Mouse (Mus musculus) heart, adult 2 months (tissue): ENCODE measurements at regions not wholly inside any gene's neighbourhood (a gene's known extent, or its start where the extent isn't known, plus 50 kb on each side); places are given as distances from the start of the nearest gene placed in this dataset.

Source experiments
- DNase-seq, 2 experiments: peaks; one replicate each; pipeline ENCODE4 v3.0.0; 2021
- H3K27ac ChIP-seq: fragments of 200-600 bp; 2 replicates; pipeline ENCODE4 v1.8.1; 2022
- H3K27me3 ChIP-seq: fragments of 200-500 bp; 2 replicates; pipeline ENCODE4 v1.6.1; 2012; ENCODE audit warnings: mild to moderate bottlenecking, low read length, inconsistent platforms, mixed read lengths; ENCODE audit not compliant: control insufficient read depth, insufficient read depth
- H3K36me3 ChIP-seq: fragments of 200-500 bp; 2 replicates; pipeline ENCODE4 v1.6.1; 2012; ENCODE audit warnings: low read length, inconsistent platforms; ENCODE audit not compliant: control insufficient read depth, insufficient read depth
- H3K4me1 ChIP-seq: fragments of 200-500 bp; 2 replicates; pipeline ENCODE4 v1.6.1; 2011; ENCODE audit warnings: low read length; ENCODE audit not compliant: control insufficient read depth, insufficient read depth
- H3K4me3 ChIP-seq: fragments of 200-600 bp; 2 replicates; pipeline ENCODE4 v1.8.1; 2022
- H3K79me2 ChIP-seq: fragments of 200-500 bp; replicated peaks from 2 replicates; pipeline ENCODE4 v1.6.1; 2012; ENCODE audit warnings: mild to moderate bottlenecking, inconsistent platforms, low read length, moderate library complexity, mixed read lengths; ENCODE audit not compliant: control insufficient read depth, insufficient read depth
- H3K9ac ChIP-seq: fragments of 200-500 bp; 2 replicates; pipeline ENCODE4 v1.6.1; 2012; ENCODE audit warnings: low read depth, mild to moderate bottlenecking, control low read depth, inconsistent platforms, low read length, mixed read lengths
- CTCF ChIP-seq: fragments of 200-600 bp; IDR thresholded peaks from 2 replicates; pipeline ENCODE4 v1.8.1; 2022; ENCODE audit warnings: antibody characterized with exemption, mild to moderate bottlenecking, moderate library complexity
- EP300 ChIP-seq: fragments of 200-500 bp; IDR thresholded peaks from 2 replicates; pipeline ENCODE4 v1.6.1; 2011; ENCODE audit warnings: low read depth, low read length, control low read depth; ENCODE audit not compliant: insufficient read depth
- POLR2A ChIP-seq: fragments of 200-500 bp; IDR thresholded peaks from 2 replicates; pipeline ENCODE4 v1.6.1; 2011; ENCODE audit warnings: mild to moderate bottlenecking, low read depth, low read length, control low read depth; ENCODE audit not compliant: insufficient read depth
- WGBS: fragments of 180-500 bp; shearing (Covaris S2); methylation state at CpG from one replicate; pipeline ENCODE4 v1.1.7; 2018; 5-methylcytosine and 5-hydroxymethylcytosine counted together
- intact Hi-C: fragments of 180-260 bp; cut with DNase I; formaldehyde crosslinking; loops from one replicate; pipeline ENCODE4 v1.15.1; 2025

DNA sequence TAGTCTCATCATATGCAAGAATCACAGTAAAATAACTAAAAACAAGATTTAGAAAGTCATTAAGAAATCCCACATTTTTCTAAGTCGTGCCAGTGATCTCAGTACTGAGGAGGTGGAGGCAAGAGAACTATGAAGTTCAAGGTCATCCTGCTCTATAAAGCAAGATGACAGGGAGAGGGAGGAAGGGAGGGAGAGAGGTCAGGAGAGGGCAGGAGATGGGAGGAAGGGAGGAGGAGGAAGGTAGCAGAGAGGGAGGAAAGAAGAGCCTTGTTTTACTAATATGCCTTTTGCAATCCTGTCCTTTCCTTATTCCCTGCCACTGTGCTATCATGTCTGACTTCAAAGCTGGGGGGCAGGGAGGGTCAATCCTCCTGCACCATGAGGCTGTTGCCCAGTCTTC is 137.3 kb downstream of the Gipc2 start:
- TF ChIP-seq POLR2A (no peak), EP300 (no peak)
- Histone ChIP-seq H3K9ac (no peak overlapping the region), H3K36me3 (no peaks in the 10 kb centered on the region), H3K79me2 (no peaks in the 10 kb centered on the region), H3K27ac (no peak overlapping the region), H3K27me3 (no peaks in the 10 kb centered on the region), H3K4me1 (no peaks in the 10 kb centered on the region; the same call in 1 of the 2 replicates), H3K4me3 (no peak overlapping the region)
- no peak for DNase-seq
- WGBS: 35% methylated on average over 1 of the region's 1 CpGs
- intact Hi-C loops: no loop called here

DNA sequence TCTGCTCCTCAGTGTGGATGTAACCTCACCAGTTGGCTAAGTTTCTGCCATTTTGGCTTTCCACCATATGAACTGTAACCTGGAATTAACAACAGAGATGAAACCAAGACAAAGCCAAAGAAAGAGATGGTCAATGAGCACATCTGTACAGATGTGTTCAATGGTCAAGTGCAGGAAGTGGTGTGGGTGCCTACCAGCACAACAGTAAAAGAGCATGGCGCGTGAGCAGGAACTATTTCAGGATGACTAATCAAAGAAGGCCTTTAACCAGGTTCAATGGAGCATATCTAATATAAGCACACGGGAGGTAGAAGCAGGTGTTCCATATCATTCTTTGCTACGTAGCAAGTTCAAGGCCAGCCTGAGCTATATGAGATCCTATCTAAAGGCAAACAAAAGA is 140.0 kb downstream of the Gipc2 start:
- 93% methylated on average over 4 of the region's 4 CpGs for WGBS
- no peaks in the 10 kb centered on the region for H3K36me3 ChIP-seq
- no peak overlapping the region for H3K4me3 ChIP-seq
- no peak overlapping the region for H3K9ac ChIP-seq
- H3K27me3 ChIP-seq: no peaks in the 10 kb centered on the region
- intact Hi-C loops: no loop called here
- no peak overlapping the region for H3K27ac ChIP-seq
- DNase-seq: no peak
- no peak for TF ChIP-seq EP300
- no peak for TF ChIP-seq CTCF
- TF ChIP-seq POLR2A: no peak
- H3K79me2 ChIP-seq: no peaks in the 10 kb centered on the region
- H3K4me1 ChIP-seq: no peaks in the 10 kb centered on the region; the same call in 1 of the 2 replicates

DNA sequence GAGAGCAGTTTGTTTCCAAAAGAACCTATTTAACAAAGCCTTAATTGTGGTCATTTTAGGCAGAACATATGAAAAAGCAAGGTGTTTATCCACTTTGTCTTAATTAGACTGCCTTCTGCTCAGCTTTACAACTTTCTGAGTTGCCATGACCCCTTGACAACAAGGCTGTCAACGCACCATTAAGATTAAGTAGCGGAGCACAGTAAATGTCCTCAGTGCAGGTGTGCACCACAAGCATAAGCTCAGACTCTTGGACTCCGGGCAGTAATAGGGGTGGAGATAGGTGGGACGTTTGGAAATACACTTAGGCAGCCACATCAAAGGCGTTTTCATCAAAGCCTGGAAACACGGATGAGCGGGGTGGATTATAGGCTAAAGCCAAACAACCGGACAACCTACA is 140.9 kb downstream of the Gipc2 start:
- intact Hi-C loops: no loop called here
- H3K9ac ChIP-seq: no peak overlapping the region
- no peak overlapping the region for H3K4me3 ChIP-seq
- TF ChIP-seq POLR2A (no peak), EP300 (no peak), CTCF (no peak)
- 88% methylated on average over 8 of the region's 8 CpGs for WGBS
- no peaks in the 10 kb centered on the region for H3K27me3 ChIP-seq
- H3K27ac ChIP-seq: no peak overlapping the region
- H3K4me1 ChIP-seq: no peaks in the 10 kb centered on the region; the same call in 1 of the 2 replicates
- H3K79me2 ChIP-seq: no peaks in the 10 kb centered on the region
- no peak for DNase-seq
- no peaks in the 10 kb centered on the region for H3K36me3 ChIP-seq

DNA sequence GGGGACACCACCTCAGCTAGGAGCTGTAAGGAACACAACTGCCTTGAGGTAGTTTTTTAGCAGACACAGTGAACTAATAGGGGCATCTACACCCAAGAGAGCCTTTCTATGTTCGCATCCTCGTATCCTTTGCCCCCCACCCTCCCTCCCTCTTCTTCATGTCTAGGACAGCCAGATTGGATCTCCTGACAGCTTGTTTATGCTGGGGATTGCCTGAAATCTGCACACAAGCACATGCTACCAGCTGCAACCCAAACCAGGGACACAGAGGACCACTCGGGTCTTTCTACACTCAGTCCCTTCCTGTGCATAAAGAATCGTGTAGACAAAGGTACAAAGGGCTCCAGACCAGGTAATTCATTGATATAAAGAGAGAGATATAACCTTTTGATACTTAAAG is 159.3 kb downstream of the Gipc2 start:
- intact Hi-C loops: no loop called here
- H3K79me2 ChIP-seq: no peaks in the 10 kb centered on the region

DNA sequence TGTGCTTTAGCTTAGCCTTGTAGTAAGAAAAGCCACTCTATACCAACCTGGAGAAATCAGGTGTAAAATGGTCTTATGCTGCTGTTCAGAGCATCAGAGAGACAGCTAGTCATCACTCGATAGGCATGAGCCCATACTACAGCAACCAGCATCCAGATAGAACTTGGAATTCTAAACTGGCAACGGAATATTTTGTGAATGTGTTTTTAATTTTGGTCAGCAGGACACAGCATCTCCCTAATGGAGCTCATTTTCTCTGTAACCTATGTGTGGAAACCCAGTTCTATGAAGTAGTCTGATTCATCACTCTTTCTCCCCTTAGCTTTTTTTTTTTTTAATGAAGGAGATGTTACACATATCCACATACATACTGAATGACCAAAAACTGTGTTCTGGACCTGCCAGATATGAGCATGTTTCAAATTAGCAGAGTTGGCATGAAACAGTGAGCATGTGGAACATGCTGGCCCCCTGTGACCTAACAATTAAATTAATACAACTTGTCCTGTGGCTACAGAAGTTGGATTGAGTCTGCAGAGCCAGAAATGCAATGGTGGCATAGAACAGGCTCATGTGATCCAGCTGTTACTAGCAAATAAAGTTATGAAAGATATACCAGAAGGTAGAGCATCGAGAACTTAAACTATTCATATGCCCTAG is 160.5 kb downstream of the Gipc2 start:
- no peak for TF ChIP-seq POLR2A
- no peak for TF ChIP-seq EP300
- TF ChIP-seq CTCF: no peak
- WGBS: 66% methylated on average over 3 of the region's 3 CpGs
- Histone ChIP-seq H3K79me2 (no peaks in the 10 kb centered on the region), H3K27me3 (no peaks in the 10 kb centered on the region), H3K27ac (no peak overlapping the region), H3K4me1 (no peaks in the 10 kb centered on the region), H3K9ac (no peak overlapping the region), H3K4me3 (no peak overlapping the region), H3K36me3 (no peaks in the 10 kb centered on the region)
- intact Hi-C loops: no loop called here
- DNase-seq: no peak

More for the DNA sequence above, 159.3 kb downstream of the Gipc2 start:
- no peak for TF ChIP-seq CTCF
- no peak for TF ChIP-seq EP300
- TF ChIP-seq POLR2A: no peak
- Histone ChIP-seq H3K4me1 (no peaks in the 10 kb centered on the region), H3K9ac (no peak overlapping the region), H3K27me3 (no peaks in the 10 kb centered on the region), H3K4me3 (no peak overlapping the region), H3K36me3 (no peaks in the 10 kb centered on the region), H3K27ac (no peak overlapping the region)
- no peak for DNase-seq
- 80% methylated on average over 4 of the region's 4 CpGs for WGBS

DNA sequence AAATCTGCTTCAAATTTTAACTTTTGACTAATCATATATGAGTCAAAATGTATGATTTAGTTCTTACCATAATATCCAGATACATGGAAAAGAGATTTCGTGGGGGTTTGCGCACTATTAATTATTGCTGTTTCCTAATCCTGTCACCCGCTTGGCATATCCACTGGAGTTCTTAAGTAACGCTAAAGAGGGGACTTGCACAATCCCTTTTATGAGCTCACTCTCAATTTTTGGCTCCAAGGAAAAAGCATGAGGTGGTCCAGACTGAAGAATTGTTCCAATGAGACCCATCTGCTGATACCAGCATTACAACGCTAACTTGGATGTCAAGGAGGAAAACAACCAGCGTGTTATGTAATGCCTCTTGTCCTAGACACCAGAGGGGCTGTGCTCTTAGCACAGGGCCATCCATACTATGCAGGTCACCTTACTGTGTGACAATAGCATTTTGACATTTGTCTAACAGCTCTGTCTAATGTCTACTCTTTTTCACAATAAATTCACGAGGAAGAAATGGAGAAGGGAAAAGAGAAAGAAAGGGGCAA is 161.5 kb downstream of the Gipc2 start:
- 75% methylated on average over 7 of the region's 7 CpGs for WGBS
- DNase-seq: peak in 1 of 2 experiments; percentile 11
- TF ChIP-seq CTCF: no peak
- no peak for TF ChIP-seq POLR2A
- TF ChIP-seq EP300: no peak
- Histone ChIP-seq H3K4me1 (no peaks in the 10 kb centered on the region), H3K36me3 (no peaks in the 10 kb centered on the region), H3K9ac (no peak overlapping the region), H3K79me2 (no peaks in the 10 kb centered on the region), H3K27me3 (no peaks in the 10 kb centered on the region), H3K27ac (no peak overlapping the region), H3K4me3 (no peak overlapping the region)
- intact Hi-C loops: no loop called here
